Mouse (Mus musculus): ENCODE data around the gene D630003M21Rik.

- TF ChIP-seq POLR2A (IDR thresholded peaks at IDR 0.05; ENCODE audit: insufficient read depth, low read depth, low read length) = no peak
- TF ChIP-seq CTCF (IDR thresholded peaks at IDR 0.05; ENCODE audit: insufficient read depth, low read depth, low read length) = no peak
Observed at GRCm38 (mm10) chr2:158168741-158169211, 60.2 kb downstream of the D630003M21Rik start.

Data from olfactory bulb, adult 2 months (tissue).